Mouse (Mus musculus): ENCODE measurements around the gene Slc35b2.
A peak's percentile ranks its signal among the peaks of the same experiment; 100 is the strongest.

Slc35b2 gene

GRCm38 (mm10) chr17:45606992-45607879, 43.6 kb downstream of the Slc35b2 start:
- no peak for DNase-seq

- DNase-seq, result no peak
Measured at GRCm38 (mm10) chr17:45608396-45608795, 44.7 kb downstream of the Slc35b2 start.

GRCm38 (mm10) chr17:45610144-45610866, 46.6 kb downstream of the Slc35b2 start:
- peak; percentile 68 for DNase-seq

- no peak for DNase-seq
Measured at GRCm38 (mm10) chr17:45612008-45612407, 48.3 kb downstream of the Slc35b2 start.

- no peak for DNase-seq
Measured at GRCm38 (mm10) chr17:45612921-45613320, 49.2 kb downstream of the Slc35b2 start.

GRCm38 (mm10) chr17:45616046-45616650, 52.5 kb downstream of the Slc35b2 start:
- no peak for DNase-seq

GRCm38 (mm10) chr17:45616679-45617078, 53.0 kb downstream of the Slc35b2 start:
- no peak for DNase-seq

All from lung, postnatal 36 days (tissue).